Mouse (Mus musculus) small intestine, adult 2 months (tissue): ENCODE data around the gene Nmur1.

ENCODE experiments used
- CTCF ChIP-seq: fragments of 200-500 bp; IDR thresholded peaks from 2 replicates; pipeline ENCODE4 v1.5.1; 2012; ENCODE audit warnings: low read depth, mild to moderate bottlenecking, control low read depth, inconsistent platforms, low read length, moderate library complexity, mixed read lengths; ENCODE audit not compliant: insufficient replicate concordance, insufficient read length; ENCODE audit errors: extremely low read depth
- POLR2A ChIP-seq: fragments of 200-500 bp; IDR thresholded peaks from 2 replicates; pipeline ENCODE4 v1.6.1; 2012; ENCODE audit warnings: low read depth, mild to moderate bottlenecking, control low read depth, inconsistent platforms, low read length, moderate library complexity

- TF ChIP-seq CTCF (no peak), POLR2A (no peak)
Observed at GRCm38 (mm10) chr1:86391425-86391824, 34.6 kb downstream of the Nmur1 start.
